Mouse (Mus musculus): Measurements from ENCODE around the gene Glyr1. TPM values are rescaled to one million over a fixed set of nuclear protein-coding genes. Genes with fewer than 3 reads are reported as not detected.
A peak's percentile ranks its signal among the peaks of the same experiment; 100 is the strongest.

Gene Glyr1
- polyA plus RNA-seq, 1 experiment from 2014 or later: 199 TPM

DNA sequence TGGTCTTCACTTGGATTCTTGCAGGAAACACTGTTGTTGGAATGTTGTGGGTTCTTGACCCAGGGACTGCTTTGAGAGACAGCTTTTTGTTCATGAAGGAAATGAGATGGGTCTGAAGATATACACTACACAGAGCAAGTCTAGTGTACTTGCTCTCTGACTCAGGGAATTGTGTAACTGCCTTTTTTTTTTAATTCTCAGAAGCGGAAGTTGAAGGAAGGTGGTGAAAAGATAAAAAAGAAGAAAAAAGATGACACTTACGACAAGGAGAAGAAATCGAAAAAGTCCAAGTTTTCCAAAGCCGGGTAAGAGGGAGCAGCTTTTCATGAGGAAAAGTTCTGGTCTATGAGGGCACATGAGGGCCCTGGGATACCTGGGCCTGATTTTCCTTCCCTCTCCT, 13.8 kb upstream of the Glyr1 start:
- no peaks in the 10 kb centered on the region for H3K27me3 ChIP-seq (ENCODE audit: control insufficient read depth, insufficient read depth, low read length)
- no peak overlapping the region for H3K27ac ChIP-seq (ENCODE audit: low read depth, low read length)
- H3K9me3 ChIP-seq (ENCODE audit: control insufficient read depth, low read length): no peaks in the 10 kb centered on the region
- DNase-seq (ENCODE audit: low spot score) (no peak), ATAC-seq (ENCODE audit: insufficient read depth, low FRiP score, low TSS enrichment) (no peak)
- no peak overlapping the region for H3K4me2 ChIP-seq (ENCODE audit: low read depth)
- 95% methylated on average over 4 of the region's 4 CpGs for WGBS
- H3K36me3 ChIP-seq (ENCODE audit: control insufficient read depth, insufficient read depth, low read length): peaks cover 11% of the 10 kb centered on the region
- H3K4me3 ChIP-seq (ENCODE audit: low read depth, low read length): no peak overlapping the region
- H3K4me1 ChIP-seq (ENCODE audit: control insufficient read depth, insufficient read depth, low read length): no peaks in the 10 kb centered on the region
- no peak overlapping the region for H3K9ac ChIP-seq (ENCODE audit: low read length)

DNA sequence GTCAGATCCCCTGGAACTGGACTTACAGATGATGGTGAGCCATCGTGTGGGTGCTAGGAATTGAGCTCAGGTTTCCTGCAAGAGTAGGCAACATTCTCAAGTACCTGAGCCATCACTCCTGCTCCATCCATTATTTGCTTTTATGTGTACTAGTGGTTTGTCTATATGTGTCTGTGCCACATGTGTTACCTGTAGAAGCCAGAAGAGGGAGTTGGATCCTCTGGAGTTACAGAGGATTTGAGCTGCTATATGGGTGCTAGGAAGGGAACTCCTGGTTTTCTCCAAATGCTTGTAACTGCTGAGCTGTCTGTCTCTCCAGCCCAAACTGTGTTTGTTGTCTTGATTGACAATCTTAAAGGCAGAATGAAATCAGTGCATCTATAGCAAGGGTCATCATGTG, 8.5 kb upstream of the Glyr1 start:
- 88% methylated on average over 1 of the region's 1 CpGs for WGBS

GRCm38 (mm10) chr16:5050251-5051110, 818 bp upstream of the Glyr1 start:
- Histone ChIP-seq H3K27ac (ENCODE audit: low read depth, low read length) (peak overlapping the region; percentile 93), H3K36me3 (ENCODE audit: control insufficient read depth, insufficient read depth, low read length) (peaks cover 3% of the 10 kb centered on the region), H3K9me3 (ENCODE audit: control insufficient read depth, low read length) (no peaks in the 10 kb centered on the region), H3K27me3 (ENCODE audit: control insufficient read depth, insufficient read depth, low read length) (no peaks in the 10 kb centered on the region), H3K9ac (ENCODE audit: low read length) (peak overlapping the region; percentile 90), H3K4me3 (ENCODE audit: low read depth, low read length) (peak overlapping the region; percentile 91), H3K4me1 (ENCODE audit: control insufficient read depth, insufficient read depth, low read length) (peaks cover 12% of the 10 kb centered on the region), H3K4me2 (ENCODE audit: low read depth) (peak overlapping the region; percentile 97)
- under 1% methylated on average over 69 of the region's 78 CpGs for WGBS
- DNase-seq (ENCODE audit: low spot score) (peak; percentile 75), ATAC-seq (ENCODE audit: insufficient read depth, low FRiP score, low TSS enrichment) (peak; percentile 77)

More for the DNA sequence above, 8.5 kb upstream of the Glyr1 start:
- Histone ChIP-seq H3K9me3 (ENCODE audit: control insufficient read depth, low read length) (no peaks in the 10 kb centered on the region), H3K9ac (ENCODE audit: low read length) (no peak overlapping the region), H3K27me3 (ENCODE audit: control insufficient read depth, insufficient read depth, low read length) (no peaks in the 10 kb centered on the region), H3K4me1 (ENCODE audit: control insufficient read depth, insufficient read depth, low read length) (no peaks in the 10 kb centered on the region), H3K36me3 (ENCODE audit: control insufficient read depth, insufficient read depth, low read length) (peaks cover 2% of the 10 kb centered on the region; the same call in 1 of the 2 replicates), H3K4me3 (ENCODE audit: low read depth, low read length) (no peak overlapping the region), H3K27ac (ENCODE audit: low read depth, low read length) (no peak overlapping the region), H3K4me2 (ENCODE audit: low read depth) (no peak overlapping the region)
- DNase-seq (ENCODE audit: low spot score) (no peak), ATAC-seq (ENCODE audit: insufficient read depth, low FRiP score, low TSS enrichment) (no peak)

- H3K36me3 ChIP-seq (ENCODE audit: control insufficient read depth, insufficient read depth, low read length): peaks cover 3% of the 10 kb centered on the region
- under 1% methylated on average over 38 of the region's 38 CpGs for WGBS
- peak overlapping the region; percentile 89 for H3K4me2 ChIP-seq (ENCODE audit: low read depth)
- H3K9ac ChIP-seq (ENCODE audit: low read length): peak overlapping the region; percentile 83
- no peaks in the 10 kb centered on the region for H3K27me3 ChIP-seq (ENCODE audit: control insufficient read depth, insufficient read depth, low read length)
- H3K4me3 ChIP-seq (ENCODE audit: low read depth, low read length): peak overlapping the region; percentile 91
- no peaks in the 10 kb centered on the region for H3K9me3 ChIP-seq (ENCODE audit: control insufficient read depth, low read length)
- peak overlapping the region; percentile 84 for H3K27ac ChIP-seq (ENCODE audit: low read depth, low read length)
- ATAC-seq (ENCODE audit: insufficient read depth, low FRiP score, low TSS enrichment) (peak; percentile 62), DNase-seq (ENCODE audit: low spot score) (peak; percentile 13)
- peaks cover 12% of the 10 kb centered on the region for H3K4me1 ChIP-seq (ENCODE audit: control insufficient read depth, insufficient read depth, low read length)
These were observed 385 bp downstream of the Glyr1 start for GRCm38 (mm10) chr16:5049182-5049773.

- no peaks in the 10 kb centered on the region for H3K9me3 ChIP-seq (ENCODE audit: control insufficient read depth, low read length)
- H3K4me3 ChIP-seq (ENCODE audit: low read depth, low read length): no peak overlapping the region
- peaks cover 7% of the 10 kb centered on the region for H3K4me1 ChIP-seq (ENCODE audit: control insufficient read depth, insufficient read depth, low read length)
- no peak for ATAC-seq (ENCODE audit: insufficient read depth, low FRiP score, low TSS enrichment)
- no peak overlapping the region for H3K27ac ChIP-seq (ENCODE audit: low read depth, low read length)
- no peak overlapping the region for H3K9ac ChIP-seq (ENCODE audit: low read length)
- H3K27me3 ChIP-seq (ENCODE audit: control insufficient read depth, insufficient read depth, low read length): no peaks in the 10 kb centered on the region
- H3K4me2 ChIP-seq (ENCODE audit: low read depth): no peak overlapping the region
- 95% methylated on average over 3 of the region's 3 CpGs for WGBS
- DNase-seq (ENCODE audit: low spot score): no peak
- H3K36me3 ChIP-seq (ENCODE audit: control insufficient read depth, insufficient read depth, low read length): peaks cover 8% of the 10 kb centered on the region
These were observed 4.3 kb downstream of the Glyr1 start for GRCm38 (mm10) chr16:5045322-5045721.

DNA sequence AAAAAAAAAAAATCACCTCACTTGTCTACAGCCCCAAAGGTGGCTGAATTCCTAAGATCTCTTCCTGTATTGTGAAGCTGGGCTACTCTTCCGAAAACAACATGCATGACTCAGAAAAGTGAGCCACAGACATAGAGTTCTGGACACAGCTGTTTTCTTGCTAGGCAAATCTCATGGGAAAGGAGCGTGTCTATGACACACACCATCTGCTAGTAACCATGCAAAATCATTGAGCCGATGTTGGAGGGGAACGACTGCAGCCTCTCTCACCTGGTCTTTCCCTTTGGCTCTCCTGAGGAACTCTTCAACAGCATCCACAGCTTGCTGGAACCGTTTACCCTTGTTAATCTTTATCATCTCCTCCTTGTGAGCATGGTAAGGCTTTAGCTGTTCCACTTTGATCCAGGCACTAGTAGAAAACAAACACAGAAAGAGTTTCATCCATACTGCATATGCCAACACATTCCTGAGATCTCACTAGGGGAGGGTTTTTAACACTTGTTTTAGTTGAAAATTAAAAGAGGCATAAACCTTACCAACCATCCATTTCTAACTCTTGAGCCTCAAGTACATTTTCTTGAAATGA, 12.9 kb downstream of the Glyr1 start:
- Histone ChIP-seq H3K4me1 (ENCODE audit: control insufficient read depth, insufficient read depth, low read length) (no peaks in the 10 kb centered on the region), H3K9ac (ENCODE audit: low read length) (no peak overlapping the region), H3K4me2 (ENCODE audit: low read depth) (no peak overlapping the region), H3K9me3 (ENCODE audit: control insufficient read depth, low read length) (no peaks in the 10 kb centered on the region), H3K27me3 (ENCODE audit: control insufficient read depth, insufficient read depth, low read length) (no peaks in the 10 kb centered on the region), H3K4me3 (ENCODE audit: low read depth, low read length) (no peak overlapping the region), H3K36me3 (ENCODE audit: control insufficient read depth, insufficient read depth, low read length) (peaks cover 39% of the 10 kb centered on the region), H3K27ac (ENCODE audit: low read depth, low read length) (no peak overlapping the region)
- WGBS: 91% methylated on average over 5 of the region's 5 CpGs
- ATAC-seq (ENCODE audit: insufficient read depth, low FRiP score, low TSS enrichment): no peak
- DNase-seq (ENCODE audit: low spot score): no peak

DNA sequence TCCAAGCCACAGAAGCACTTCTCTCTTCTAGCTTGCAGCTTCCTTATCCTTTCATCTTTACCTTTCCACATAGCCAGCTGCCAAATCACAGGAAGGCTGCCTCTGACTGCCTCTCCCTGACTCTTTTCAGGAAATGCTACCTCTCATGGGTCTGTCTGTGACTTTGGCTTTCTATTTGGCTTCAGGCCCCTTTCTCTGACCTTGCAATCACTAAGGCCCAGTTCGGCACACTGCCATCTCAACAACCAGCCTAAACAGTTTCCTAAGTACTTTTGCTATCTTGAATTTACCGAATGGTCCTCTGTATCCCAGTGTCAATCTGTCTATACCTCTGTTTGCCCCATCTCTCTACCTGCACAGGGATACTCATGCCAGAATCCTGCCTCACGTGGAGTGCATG, 14.1 kb downstream of the Glyr1 start:
- no peaks in the 10 kb centered on the region for H3K9me3 ChIP-seq (ENCODE audit: control insufficient read depth, low read length)
- peaks cover 45% of the 10 kb centered on the region for H3K36me3 ChIP-seq (ENCODE audit: control insufficient read depth, insufficient read depth, low read length)
- ATAC-seq (ENCODE audit: insufficient read depth, low FRiP score, low TSS enrichment) (no peak), DNase-seq (ENCODE audit: low spot score) (no peak)
- H3K4me2 ChIP-seq (ENCODE audit: low read depth): no peak overlapping the region
- H3K27ac ChIP-seq (ENCODE audit: low read depth, low read length): no peak overlapping the region
- H3K4me3 ChIP-seq (ENCODE audit: low read depth, low read length): no peak overlapping the region
- WGBS: 97% methylated on average over 3 of the region's 3 CpGs
- no peak overlapping the region for H3K9ac ChIP-seq (ENCODE audit: low read length)
- H3K4me1 ChIP-seq (ENCODE audit: control insufficient read depth, insufficient read depth, low read length): no peaks in the 10 kb centered on the region
- H3K27me3 ChIP-seq (ENCODE audit: control insufficient read depth, insufficient read depth, low read length): no peaks in the 10 kb centered on the region

DNA sequence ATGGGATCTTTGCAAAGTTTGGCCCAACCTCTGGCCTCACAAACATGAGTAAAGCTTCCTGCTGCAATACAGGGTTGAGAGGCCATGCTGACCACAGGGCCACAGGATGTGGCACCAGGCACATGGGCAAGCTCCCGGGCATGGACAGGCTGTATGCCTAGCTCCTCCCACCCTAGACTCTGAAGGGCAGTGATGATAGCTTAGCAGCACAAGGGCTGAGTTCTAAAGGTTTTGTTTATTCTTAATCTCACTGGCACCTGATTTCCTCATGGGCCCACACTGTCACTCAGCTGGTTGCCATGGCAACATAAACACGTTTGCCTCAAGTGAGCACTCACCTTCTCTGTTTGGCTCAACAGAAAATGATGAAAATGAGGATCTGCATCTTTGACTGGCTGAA, 19.8 kb downstream of the Glyr1 start:
- Histone ChIP-seq H3K4me3 (ENCODE audit: low read depth, low read length) (no peak overlapping the region), H3K9ac (ENCODE audit: low read length) (no peak overlapping the region), H3K36me3 (ENCODE audit: control insufficient read depth, insufficient read depth, low read length) (peaks cover 41% of the 10 kb centered on the region), H3K27ac (ENCODE audit: low read depth, low read length) (no peak overlapping the region), H3K9me3 (ENCODE audit: control insufficient read depth, low read length) (no peaks in the 10 kb centered on the region), H3K4me1 (ENCODE audit: control insufficient read depth, insufficient read depth, low read length) (no peaks in the 10 kb centered on the region), H3K27me3 (ENCODE audit: control insufficient read depth, insufficient read depth, low read length) (no peaks in the 10 kb centered on the region), H3K4me2 (ENCODE audit: low read depth) (no peak overlapping the region)
- DNase-seq (ENCODE audit: low spot score): no peak
- WGBS: 74% methylated on average over 2 of the region's 2 CpGs
- ATAC-seq (ENCODE audit: insufficient read depth, low FRiP score, low TSS enrichment): no peak

Measured in neural tube, embryonic 11.5 days (tissue).